Mouse (Mus musculus): Measurements from ENCODE around the gene Ucp3. TPM values are rescaled to one million over a fixed set of nuclear protein-coding genes. Genes with fewer than 3 reads are reported as not detected.

Ucp3 gene
- total and polyA plus RNA-seq, 2 experiments = not detected

- Histone ChIP-seq H3K27ac (replicated peaks; ENCODE audit: insufficient read depth, low read depth, low read length) (no peak overlapping the region), H3K4me1 (ENCODE audit: control insufficient read depth, insufficient read depth, low read length) (peaks cover 11% of the 10 kb centered on the region), H3K79me2 (ENCODE audit: control insufficient read depth, insufficient read depth, low read length) (no peaks in the 10 kb centered on the region), H3K27me3 (ENCODE audit: control insufficient read depth, insufficient read depth, low read length) (no peaks in the 10 kb centered on the region), H3K36me3 (ENCODE audit: control insufficient read depth, insufficient read depth, low read length) (no peaks in the 10 kb centered on the region), H3K4me3 (ENCODE audit: insufficient read depth, low read depth, low read length) (no peak overlapping the region), H3K9ac (ENCODE audit: low read depth, low read length) (no peak overlapping the region)
- 95% methylated on average over 13 of the region's 13 CpGs for WGBS
- TF ChIP-seq POLR2A (IDR thresholded peaks at IDR 0.05; ENCODE audit: extremely low read depth, insufficient read depth, low read length) = no peak
- no peak for TF ChIP-seq CTCF (IDR thresholded peaks at IDR 0.05; ENCODE audit: low read depth, low read length)
- no peak for DNase-seq (ENCODE audit: extremely low read depth, low read depth, low spot score)
These were observed 25.2 kb downstream of the Ucp3 start for GRCm38 (mm10) chr7:100497982-100498381.

- TF ChIP-seq POLR2A (IDR thresholded peaks at IDR 0.05; ENCODE audit: extremely low read depth, insufficient read depth, low read length) = no peak
- TF ChIP-seq CTCF (IDR thresholded peaks at IDR 0.05; ENCODE audit: low read depth, low read length) = no peak
- peaks cover 10% of the 10 kb centered on the region; the same call in 1 of the 2 replicates for H3K4me1 ChIP-seq (ENCODE audit: control insufficient read depth, insufficient read depth, low read length)
- H3K9ac ChIP-seq (ENCODE audit: low read depth, low read length) = no peak overlapping the region
- H3K27ac ChIP-seq (replicated peaks; ENCODE audit: insufficient read depth, low read depth, low read length) = no peak overlapping the region
- no peak overlapping the region for H3K4me3 ChIP-seq (ENCODE audit: insufficient read depth, low read depth, low read length)
- H3K79me2 ChIP-seq (ENCODE audit: control insufficient read depth, insufficient read depth, low read length) = no peaks in the 10 kb centered on the region
- DNase-seq (ENCODE audit: extremely low read depth, low read depth, low spot score) = no peak
- no peaks in the 10 kb centered on the region for H3K27me3 ChIP-seq (ENCODE audit: control insufficient read depth, insufficient read depth, low read length)
- H3K36me3 ChIP-seq (ENCODE audit: control insufficient read depth, insufficient read depth, low read length) = no peaks in the 10 kb centered on the region
These were observed 26.7 kb downstream of the Ucp3 start for GRCm38 (mm10) chr7:100499465-100499864.

- DNase-seq (ENCODE audit: extremely low read depth, low read depth, low spot score) = no peak
- H3K27me3 ChIP-seq (ENCODE audit: control insufficient read depth, insufficient read depth, low read length) = no peaks in the 10 kb centered on the region
- no peaks in the 10 kb centered on the region for H3K36me3 ChIP-seq (ENCODE audit: control insufficient read depth, insufficient read depth, low read length)
- peaks cover 2% of the 10 kb centered on the region for H3K4me1 ChIP-seq (ENCODE audit: control insufficient read depth, insufficient read depth, low read length)
- H3K4me3 ChIP-seq (ENCODE audit: insufficient read depth, low read depth, low read length) = no peak overlapping the region
- no peak overlapping the region for H3K9ac ChIP-seq (ENCODE audit: low read depth, low read length)
- no peaks in the 10 kb centered on the region for H3K79me2 ChIP-seq (ENCODE audit: control insufficient read depth, insufficient read depth, low read length)
- WGBS = 71% methylated on average over 16 of the region's 16 CpGs
- TF ChIP-seq POLR2A (IDR thresholded peaks at IDR 0.05; ENCODE audit: extremely low read depth, insufficient read depth, low read length) = no peak
- no peak for TF ChIP-seq CTCF (IDR thresholded peaks at IDR 0.05; ENCODE audit: low read depth, low read length)
- H3K27ac ChIP-seq (replicated peaks; ENCODE audit: insufficient read depth, low read depth, low read length) = no peak overlapping the region
These were observed 27.6 kb downstream of the Ucp3 start for GRCm38 (mm10) chr7:100500276-100500977.

GRCm38 (mm10) chr7:100501027-100501843, 28.4 kb downstream of the Ucp3 start:
- WGBS = 74% methylated on average over 6 of the region's 6 CpGs
- H3K36me3 ChIP-seq (ENCODE audit: control insufficient read depth, insufficient read depth, low read length) = no peaks in the 10 kb centered on the region
- H3K4me1 ChIP-seq (ENCODE audit: control insufficient read depth, insufficient read depth, low read length) = no peaks in the 10 kb centered on the region; the same call in none of the 2 replicates
- H3K27ac ChIP-seq (replicated peaks; ENCODE audit: insufficient read depth, low read depth, low read length) = no peak overlapping the region
- no peaks in the 10 kb centered on the region for H3K27me3 ChIP-seq (ENCODE audit: control insufficient read depth, insufficient read depth, low read length)
- no peaks in the 10 kb centered on the region for H3K79me2 ChIP-seq (ENCODE audit: control insufficient read depth, insufficient read depth, low read length)
- DNase-seq (ENCODE audit: extremely low read depth, low read depth, low spot score) = no peak
- TF ChIP-seq CTCF (IDR thresholded peaks at IDR 0.05; ENCODE audit: low read depth, low read length) (no peak), POLR2A (IDR thresholded peaks at IDR 0.05; ENCODE audit: extremely low read depth, insufficient read depth, low read length) (no peak)
- H3K4me3 ChIP-seq (ENCODE audit: insufficient read depth, low read depth, low read length) = no peak overlapping the region
- H3K9ac ChIP-seq (ENCODE audit: low read depth, low read length) = no peak overlapping the region

GRCm38 (mm10) chr7:100501844-100502373, 29.1 kb downstream of the Ucp3 start:
- WGBS = 36% methylated on average over 2 of the region's 2 CpGs
- Histone ChIP-seq H3K4me1 (ENCODE audit: control insufficient read depth, insufficient read depth, low read length) (no peaks in the 10 kb centered on the region; the same call in none of the 2 replicates), H3K27me3 (ENCODE audit: control insufficient read depth, insufficient read depth, low read length) (no peaks in the 10 kb centered on the region)

More at GRCm38 (mm10) chr7:100501844-100502373, 29.1 kb downstream of the Ucp3 start:
- no peak for DNase-seq (ENCODE audit: extremely low read depth, low read depth, low spot score)
- Histone ChIP-seq H3K79me2 (ENCODE audit: control insufficient read depth, insufficient read depth, low read length) (no peaks in the 10 kb centered on the region), H3K9ac (ENCODE audit: low read depth, low read length) (no peak overlapping the region), H3K36me3 (ENCODE audit: control insufficient read depth, insufficient read depth, low read length) (no peaks in the 10 kb centered on the region), H3K4me3 (ENCODE audit: insufficient read depth, low read depth, low read length) (no peak overlapping the region), H3K27ac (replicated peaks; ENCODE audit: insufficient read depth, low read depth, low read length) (no peak overlapping the region)
- TF ChIP-seq POLR2A (IDR thresholded peaks at IDR 0.05; ENCODE audit: extremely low read depth, insufficient read depth, low read length) (no peak), CTCF (IDR thresholded peaks at IDR 0.05; ENCODE audit: low read depth, low read length) (no peak)
